Mouse (Mus musculus): ENCODE measurements around the gene Idh3g.

Idh3g gene

DNA sequence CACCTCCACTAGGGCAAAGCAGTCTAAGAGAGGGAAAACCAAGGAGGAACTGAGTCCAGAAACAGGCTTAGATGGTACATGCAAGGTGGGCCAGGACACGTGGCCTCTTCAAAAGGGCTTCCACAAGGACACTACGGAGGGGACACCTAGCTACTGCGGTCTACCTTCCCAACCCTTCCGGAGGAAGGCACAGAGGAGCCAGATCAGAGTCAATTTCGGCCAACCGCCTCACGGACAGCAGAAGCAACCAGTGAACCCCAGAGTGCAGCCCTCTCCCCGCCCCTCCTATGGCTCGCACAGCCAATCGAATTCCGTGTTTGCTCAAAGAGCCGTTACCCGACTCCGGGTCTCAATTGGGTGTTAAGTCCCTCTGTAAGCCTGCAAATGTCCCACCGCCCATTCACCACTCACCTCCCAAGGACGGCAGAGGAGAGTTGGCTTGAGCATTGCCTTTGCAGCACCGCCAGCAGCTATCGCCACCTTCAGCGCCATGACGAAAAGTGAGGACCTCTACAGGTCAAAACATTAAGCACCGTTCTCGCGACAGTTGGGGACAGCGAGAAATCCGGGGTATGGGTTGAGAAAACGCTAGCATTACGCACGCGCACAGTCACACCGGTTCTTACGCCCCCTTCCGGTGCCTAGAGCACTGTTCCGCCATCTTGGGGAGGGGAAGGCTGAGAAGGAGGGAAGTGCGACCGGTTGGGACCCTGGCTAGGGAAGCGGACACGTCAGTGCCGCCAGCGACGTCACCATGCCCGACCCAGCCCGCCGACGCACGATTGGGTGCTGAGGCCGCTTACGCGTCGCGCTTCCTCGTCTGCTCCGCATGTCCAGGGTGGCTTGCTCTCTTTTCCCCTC lies at the start of gene Idh3g, which contains the start of gene Ssr4:
TSS of gene Idh3g (minus strand) at position 534 of the 861 bp plus-strand sequence.
TSS of gene Ssr4 (plus strand) at position 665 of the 861 bp plus-strand sequence.
- DNase-seq (ENCODE audit: low read depth, low spot score), result peak; percentile 94

DNA sequence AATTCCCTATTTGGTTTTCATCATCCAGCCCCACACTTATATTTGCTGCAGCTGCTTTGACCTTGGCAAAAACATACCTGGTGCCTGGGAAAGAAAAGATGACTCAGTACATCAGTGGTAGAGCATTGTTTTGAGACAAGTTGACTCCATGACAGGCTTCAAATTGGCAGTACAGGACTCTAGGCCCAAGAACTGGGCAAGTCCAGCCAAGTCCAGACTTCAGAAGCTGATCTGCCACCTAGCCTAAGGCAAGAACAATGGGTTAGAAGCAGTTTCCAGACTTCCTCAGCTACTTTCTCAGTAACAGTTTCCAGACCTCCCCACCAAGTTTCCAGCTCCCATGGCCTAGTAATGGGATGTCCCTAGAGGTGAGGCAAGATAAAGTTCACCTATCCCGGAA lies 49.0 kb upstream of the Idh3g start:
- DNase-seq (ENCODE audit: low read depth, low spot score), result no peak

DNA sequence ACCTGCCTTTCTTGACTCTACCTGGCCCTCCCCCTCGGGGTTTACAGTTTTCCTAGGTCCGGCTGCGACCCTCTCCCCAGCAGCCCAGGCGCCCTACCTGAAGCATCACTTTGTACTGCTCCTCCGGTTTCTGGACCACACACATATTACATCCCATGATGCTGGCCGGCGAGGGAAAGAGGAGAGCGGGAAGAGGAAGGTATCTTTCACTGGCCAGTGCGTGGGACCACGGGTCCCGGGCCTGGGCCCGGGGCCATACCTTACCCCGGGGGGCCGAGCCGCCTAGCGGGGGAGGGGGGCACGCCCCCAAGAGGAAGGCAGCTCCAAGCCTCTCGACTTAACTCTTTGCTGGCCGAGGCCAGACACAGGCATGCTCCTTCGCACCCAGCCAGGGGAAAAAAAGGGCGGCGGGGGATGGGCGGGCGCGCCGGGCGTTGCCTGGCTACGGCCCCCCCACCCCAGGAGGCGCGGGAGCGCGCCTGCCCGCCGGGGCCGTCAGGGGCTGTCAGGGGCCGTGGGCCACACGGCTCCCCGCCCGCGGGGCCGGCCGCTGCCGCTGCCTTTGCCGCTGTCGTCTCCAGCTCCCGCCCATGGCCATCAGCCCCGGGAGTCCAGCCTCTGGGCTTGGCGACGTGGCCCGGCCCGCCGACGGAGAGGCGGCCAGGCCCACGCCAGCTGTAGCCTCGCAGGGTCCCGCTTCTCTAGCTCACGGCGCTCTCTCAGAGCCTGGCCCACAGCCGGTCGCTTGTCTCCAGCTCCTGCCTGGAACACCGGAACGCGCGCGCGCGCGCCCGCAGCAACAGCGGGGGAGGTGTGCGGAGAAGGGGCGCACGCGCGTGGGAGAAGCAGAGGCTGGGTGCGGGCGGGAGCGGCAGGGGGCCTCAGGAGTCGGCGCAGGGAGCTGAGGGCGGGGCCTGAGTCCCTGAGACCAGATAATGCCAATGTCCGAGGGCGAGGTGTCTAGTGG lies 37.8 kb upstream of the Idh3g start, which contains the start of gene Pdzd4:
TSS of gene Pdzd4 (minus strand) at position 785 of the 967 bp plus-strand sequence.
- peak; percentile 56 for DNase-seq (ENCODE audit: low read depth, low spot score)

DNA sequence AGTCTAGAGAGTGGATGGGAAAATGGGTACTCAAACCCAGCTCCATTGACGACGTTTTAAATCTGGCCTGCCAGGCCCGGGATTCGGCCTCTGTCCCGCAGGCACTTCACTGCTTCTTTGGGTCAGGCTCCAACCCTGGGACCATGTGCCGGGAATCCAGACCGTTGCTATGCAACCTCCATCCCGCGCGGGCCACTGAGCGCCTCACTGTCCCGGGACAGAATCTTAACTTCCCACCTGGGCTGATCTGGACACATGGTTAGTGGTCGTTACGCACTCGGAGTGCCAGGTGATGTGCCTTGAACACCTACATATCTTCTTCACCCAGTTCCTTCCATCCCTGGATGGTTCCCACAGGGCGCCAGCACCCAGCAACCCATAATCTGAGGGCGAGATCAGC lies 37.0 kb upstream of the Idh3g start:
- no peak for DNase-seq (ENCODE audit: low read depth, low spot score)

DNA sequence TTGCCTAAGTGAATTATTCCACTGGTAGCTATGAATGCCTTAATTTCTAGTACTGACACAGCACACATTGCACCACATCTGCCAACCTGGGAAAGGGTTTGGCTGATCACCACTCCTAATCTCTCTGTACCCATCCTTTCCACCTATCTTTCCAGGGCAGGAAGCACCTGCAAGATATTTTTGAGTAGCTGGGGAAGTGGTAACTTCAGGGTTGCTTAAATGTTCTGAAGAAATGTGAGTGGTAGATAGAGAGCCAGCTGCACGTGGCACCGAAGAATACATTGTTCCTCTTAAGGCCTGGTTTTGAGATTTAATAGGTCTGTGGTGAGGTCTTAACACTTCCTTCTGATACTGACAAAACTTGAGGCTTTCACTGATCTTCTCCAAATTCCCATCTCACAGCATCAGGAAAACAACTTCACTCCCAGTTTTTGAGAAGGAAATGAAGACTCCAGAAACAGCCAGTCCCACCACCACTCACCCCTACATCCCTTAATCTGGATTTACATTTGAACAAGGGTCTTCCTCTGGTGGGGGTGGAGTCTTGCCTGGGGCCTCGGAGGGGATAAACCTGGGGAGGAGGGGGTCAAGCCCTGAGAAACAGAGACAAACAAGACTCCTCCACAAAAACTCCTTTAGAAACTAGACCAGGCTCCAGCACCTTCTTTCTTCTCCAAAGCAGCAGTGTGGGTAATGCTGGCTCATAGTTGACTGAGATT lies 30.1 kb upstream of the Idh3g start:
- peak; percentile 33 for DNase-seq (ENCODE audit: low read depth, low spot score)

DNA sequence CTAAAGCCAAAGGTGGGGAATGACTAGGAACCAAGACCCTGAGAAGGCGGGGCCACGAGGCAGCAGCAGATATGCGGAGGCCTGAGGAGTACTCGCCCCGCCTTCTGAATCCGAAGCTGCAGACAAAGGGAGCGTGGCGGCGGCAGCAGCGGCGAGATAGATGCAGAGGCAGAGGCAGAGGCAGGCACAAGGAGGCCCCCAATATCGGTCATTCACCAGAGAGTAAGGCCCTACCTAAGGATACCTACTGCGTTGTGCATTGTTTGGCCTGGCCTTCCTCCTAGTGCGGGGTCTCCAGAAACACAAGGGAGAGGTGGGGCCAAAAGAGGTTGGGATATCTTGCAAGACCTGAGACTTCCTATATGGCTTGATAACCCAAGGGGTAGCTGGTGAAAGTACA lies 28.4 kb upstream of the Idh3g start:
- no peak for DNase-seq (ENCODE audit: low read depth, low spot score)

DNA sequence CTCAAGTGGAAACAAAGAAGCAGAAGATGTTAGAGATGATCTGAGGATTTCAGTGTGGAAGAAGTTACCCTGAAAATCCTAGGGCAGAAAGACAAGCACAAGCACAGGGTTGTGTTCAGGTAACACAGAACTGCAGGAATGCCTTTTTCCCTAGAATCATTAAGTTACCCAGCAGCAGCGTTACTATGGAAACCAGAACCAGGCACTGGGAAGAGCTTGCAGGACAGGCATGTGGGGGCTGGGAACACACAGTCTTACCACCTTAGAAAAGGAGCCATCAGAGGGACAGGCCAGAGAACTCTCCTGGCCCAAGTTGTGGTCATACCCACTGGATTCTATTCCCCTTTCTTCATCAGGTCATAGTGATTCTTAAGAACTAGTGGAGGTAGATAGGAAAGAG lies 19.1 kb upstream of the Idh3g start:
- no peak for DNase-seq (ENCODE audit: low read depth, low spot score)

DNA sequence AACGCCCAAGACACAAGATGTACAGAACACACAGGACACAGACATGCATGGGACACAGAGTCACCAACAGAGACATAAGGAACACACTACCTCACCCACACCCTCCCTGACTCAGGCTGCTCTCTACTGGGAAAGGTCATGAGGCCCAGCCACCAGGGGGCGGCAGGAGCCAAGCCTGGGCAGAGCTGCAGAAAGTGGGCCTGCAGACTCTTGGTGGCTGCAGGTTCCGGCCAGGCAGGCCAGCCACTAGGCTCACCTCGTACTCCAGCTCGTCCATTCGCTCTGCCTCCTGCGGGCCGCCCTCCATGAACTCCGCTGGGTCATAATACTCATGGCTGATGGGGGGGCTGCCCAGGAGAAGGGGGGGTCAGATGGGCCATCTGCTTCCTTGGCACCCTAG lies 11.8 kb upstream of the Idh3g start:
- DNase-seq (ENCODE audit: low read depth, low spot score), result peak; percentile 63

DNA sequence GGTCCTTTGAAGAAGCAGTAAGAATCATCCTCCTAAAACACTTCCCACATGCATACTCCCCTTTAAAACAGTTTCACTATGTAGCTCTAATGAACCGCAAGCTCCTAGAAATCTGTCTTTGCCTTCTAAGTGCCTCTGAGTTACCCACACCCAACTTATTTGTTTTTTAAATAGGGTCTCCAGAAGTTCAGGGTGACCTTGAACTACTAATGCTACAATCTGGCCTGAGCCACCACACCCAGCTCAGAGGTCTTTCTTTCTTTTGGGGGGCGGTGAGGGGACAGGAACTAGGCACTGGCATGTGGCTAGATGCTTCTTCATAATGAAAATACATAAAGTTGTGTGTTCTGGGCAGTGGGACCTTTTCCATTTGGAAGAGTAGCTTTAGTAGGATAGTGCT lies 10.8 kb upstream of the Idh3g start:
- no peak for DNase-seq (ENCODE audit: low read depth, low spot score)

DNA sequence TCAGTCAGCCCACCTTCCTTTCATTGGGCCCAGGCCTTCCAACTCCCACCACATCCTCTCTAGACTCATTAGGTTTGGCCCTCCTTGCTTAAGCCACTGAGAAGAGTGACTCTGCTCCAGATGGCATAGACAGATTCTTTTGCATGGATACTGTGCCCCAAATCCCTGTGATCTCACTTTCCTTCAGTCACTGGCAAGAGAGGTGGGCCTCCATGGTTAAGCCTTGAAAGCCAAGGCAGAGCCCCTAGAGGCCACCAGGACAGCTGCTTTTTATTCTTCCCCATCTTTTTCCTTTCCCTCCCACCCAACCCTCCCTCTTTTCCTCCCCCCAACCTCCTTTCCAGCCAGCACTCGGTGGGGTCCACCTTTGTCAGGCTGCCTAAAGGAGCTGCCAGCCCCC lies 6.8 kb upstream of the Idh3g start:
- DNase-seq (ENCODE audit: low read depth, low spot score), result no peak

DNA sequence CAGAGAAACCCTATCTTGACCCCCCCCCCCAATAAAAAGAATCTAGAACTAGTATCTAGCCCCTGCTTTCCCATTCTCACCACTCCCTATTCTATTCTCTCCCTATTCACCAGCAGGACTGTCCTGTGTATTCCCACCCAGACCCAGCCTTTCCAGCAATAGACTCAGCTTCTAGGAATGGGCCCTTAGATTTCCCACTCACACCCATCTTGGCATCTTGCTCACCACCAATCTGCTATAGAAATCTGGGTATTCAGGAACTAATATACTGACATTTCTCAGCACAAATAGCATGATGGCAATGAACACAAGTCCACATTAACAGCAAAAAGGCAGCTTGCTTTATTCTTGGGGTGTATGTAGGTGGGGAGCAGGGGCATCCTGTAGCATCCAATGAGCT lies 6.3 kb upstream of the Idh3g start:
- DNase-seq (ENCODE audit: low read depth, low spot score), result no peak

DNA sequence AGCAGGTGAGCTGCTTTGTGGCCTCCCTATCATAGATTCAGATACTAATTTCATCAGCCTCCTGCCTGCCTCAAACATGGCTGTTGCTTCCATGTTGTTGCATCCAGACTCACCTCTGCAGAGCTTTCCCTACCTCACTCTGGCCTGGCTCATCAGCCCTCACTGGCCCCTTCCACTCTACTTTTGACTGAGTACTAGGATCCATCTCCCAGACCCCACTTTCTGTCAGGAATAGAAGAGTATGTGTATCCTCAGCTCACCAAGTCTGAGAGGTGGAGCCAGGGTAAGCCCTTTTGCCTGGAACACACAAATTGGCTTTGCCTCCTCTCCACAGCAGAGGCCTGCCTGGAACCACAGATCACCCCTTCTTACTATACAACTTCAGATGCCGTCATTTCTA lies 1.8 kb upstream of the Idh3g start:
- DNase-seq (ENCODE audit: low read depth, low spot score), result no peak

DNA sequence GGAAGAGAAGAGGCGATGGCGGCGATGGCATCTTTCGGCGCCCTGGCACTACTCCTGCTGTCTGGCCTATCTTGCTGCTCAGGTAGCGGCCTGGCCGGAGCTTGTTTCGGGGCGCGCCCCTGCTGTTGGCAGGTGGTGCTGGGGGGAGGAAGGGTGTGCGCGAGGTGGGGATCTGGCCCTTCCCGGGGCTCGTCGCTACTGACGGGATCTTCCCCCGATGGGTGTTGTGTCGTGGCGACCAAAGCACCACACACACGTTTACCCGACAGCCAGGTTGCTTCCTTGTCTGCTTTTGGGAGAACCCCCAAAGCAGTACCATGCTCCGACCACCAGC lies 495 bp upstream of the Idh3g start:
- no peak for DNase-seq (ENCODE audit: low read depth, low spot score)

DNA sequence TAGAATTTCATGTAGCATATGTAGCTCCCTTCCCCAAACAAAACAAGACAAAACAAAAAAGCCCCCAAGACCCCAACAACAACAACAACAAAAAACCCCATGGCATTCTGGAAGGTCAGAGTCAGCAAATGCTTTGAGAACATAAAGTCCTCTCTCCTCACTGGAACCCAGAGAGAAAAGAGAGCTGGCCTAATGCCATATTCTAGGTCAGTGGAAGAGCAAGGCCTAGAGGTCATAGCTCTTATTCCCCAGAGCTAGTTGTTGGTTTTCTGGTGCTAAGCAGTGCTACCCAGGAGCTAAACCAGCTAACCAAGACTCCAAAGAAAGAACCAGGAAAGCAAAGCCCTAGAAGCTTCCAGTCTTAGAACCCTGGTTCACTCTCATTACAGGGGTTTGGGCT lies 1.0 kb downstream of the Idh3g start:
- DNase-seq (ENCODE audit: low read depth, low spot score), result no peak

DNA sequence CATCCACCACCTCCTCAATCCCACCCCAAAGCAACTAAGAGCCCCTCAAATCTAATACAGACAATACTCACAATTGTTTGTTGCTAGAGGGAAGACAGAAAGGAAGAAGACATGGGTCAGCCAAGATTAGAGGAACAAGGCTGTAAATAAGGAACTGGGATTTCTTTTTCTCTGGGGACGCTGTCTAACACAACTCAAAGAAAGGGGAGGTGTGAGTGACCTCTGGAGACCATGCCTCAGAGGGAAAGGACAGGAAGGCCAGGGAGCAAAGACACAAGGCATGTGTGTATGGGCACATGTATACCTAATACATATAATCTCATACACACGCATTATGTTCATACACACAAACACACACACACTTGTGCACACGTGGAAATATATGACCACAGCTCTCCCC lies 4.5 kb downstream of the Idh3g start:
- no peak for DNase-seq (ENCODE audit: low read depth, low spot score)

DNA sequence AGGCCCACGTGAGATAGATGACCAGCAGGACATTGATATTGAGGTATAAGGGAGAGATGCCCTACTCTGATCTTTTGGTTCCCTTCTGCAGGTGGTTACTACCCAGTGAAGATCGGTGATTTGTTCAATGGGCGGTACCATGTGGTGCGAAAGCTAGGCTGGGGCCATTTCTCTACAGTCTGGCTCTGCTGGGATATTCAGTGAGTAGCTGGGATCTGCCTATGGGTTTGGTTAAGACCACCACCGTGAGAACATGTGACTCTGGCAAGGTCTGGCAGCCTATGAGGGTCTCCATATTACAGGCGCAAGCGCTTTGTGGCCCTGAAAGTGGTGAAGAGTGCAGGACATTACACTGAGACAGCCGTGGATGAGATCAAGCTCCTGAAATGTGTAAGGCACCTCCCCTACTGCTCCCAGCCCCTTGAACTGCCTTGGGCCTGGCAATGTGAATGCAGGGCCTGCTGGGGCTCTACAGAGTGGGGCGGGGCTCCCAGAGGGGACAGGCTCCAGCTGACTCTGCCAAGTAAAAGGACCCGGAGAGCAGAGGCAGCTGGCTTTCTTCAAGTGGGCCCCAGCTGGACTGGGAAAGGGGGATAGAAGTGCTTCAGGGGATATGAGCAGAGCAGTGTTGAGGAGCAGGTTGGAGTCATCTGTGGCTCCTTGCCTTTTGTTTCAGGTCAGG lies 11.8 kb downstream of the Idh3g start:
- peak; percentile 45 for DNase-seq (ENCODE audit: low read depth, low spot score)

DNA sequence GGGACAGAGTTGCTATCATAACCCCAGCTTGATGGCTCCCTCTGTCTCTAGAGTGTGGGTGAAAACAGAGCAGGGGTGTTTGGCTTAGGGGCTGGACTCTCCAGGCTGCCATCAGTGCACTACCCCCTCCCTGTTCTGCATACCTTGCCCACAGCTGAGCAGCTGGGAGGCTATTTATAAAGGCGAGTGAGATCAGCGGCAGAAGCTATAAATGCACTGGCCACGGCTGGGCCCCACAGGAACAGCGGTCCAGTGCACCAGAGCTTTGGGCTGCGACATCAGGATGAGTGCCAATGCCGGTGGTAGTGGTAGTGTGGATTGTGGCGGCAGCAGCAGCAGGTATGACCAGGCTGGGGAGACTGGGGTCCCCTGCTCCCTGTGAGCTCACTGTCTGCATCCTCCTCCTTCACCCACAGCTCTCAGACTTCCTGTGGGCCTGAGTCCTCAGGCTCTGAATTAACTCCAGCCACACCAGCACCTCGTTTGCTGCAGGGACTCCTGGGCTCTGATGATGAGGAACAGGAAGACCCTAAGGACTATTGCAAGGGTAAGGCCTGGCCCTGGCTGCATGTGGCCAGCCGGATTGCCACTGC lies 12.4 kb downstream of the Idh3g start, which contains the start of gene Srpk3:
TSS of gene Srpk3 (plus strand) at position 238 of the 593 bp plus-strand sequence.
- peak; percentile 81 for DNase-seq (ENCODE audit: low read depth, low spot score)

DNA sequence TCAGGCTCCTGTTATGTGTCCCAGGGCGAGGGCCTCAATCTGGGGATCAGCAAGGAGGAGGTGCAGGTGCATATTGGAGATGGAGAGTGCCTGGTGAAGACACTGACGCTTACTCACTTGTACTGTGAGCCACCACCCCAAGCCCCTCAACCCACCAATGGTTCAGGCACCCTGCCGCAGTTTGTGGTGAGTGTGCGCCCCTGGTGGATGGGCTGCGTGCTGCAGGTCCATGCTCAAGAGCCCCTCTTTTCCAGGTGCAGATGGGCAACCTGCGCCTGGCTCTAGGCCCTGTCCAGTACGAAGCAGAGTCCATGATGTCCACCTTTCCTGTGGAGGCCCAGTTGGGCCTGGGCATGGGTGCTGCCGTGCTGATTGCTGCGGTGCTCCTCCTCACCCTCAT lies 19.4 kb downstream of the Idh3g start:
- DNase-seq (ENCODE audit: low read depth, low spot score), result no peak

DNA sequence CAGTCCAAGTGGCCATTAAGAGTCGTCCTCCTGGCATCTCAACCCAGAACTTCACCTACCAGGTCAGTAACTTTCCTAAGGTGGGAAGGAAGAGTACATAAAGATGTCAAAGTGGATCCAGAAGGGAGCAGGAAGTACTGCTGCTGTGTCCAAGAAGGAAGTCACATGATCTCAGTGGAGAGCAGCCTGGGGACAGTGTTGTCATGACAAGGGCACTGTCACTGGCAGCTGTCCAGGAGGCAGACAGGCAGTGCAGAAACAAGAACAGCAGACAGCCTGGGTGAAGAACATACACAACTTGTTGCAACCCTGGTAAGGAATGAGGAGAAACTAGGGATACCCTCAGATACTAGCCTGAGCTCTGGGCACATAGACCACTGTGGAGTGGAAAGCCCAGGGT lies 21.4 kb downstream of the Idh3g start:
- no peak for DNase-seq (ENCODE audit: low read depth, low spot score)

DNA sequence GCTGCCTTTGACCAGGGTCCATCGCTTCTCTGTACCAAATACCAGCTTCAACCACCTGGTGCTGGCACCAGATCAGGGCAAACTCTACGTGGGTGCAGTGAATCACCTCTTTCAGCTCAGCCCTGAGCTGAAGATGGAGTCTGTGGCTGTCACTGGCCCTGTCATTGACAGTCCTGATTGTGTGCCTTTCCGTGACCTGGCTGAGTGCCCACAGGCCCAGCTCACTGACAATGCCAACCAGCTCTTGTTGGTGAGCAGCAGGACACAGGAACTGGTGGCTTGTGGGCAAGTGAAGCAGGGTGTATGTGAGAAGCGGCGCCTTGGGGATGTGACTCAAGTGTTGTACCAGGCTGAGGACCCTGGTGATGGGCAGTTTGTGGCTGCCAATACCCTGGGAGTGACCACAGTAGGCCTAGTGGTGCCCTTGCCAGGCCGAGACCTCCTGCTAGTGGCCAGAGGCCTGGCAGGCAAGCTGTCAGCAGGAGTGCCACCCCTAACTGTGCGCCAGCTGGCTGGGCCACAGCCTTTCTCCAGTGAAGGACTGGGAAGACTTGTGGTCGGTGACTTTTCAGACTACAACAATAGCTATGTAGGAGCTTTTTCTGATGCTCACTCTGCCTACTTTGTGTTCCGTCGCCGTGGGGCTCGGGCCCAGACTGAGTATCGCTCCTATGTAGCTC lies 27.9 kb downstream of the Idh3g start:
- DNase-seq (ENCODE audit: low read depth, low spot score), result no peak
